Mouse (Mus musculus) kidney, embryonic 16.5 days (tissue): ENCODE measurements around the gene Fam228a. TPM values are rescaled to one million over a fixed set of nuclear protein-coding genes. Genes with fewer than 3 reads are reported as not detected.
"Not testable (repeated sequence)": the region's sequence is repeated elsewhere in the genome, so short reads cannot be mapped to it uniquely, and the experiment has no call there.

Experiments used
- ATAC-seq: fragments of 200-750 bp; cut with Nextera tagmentation; 2 replicates; pipeline ENCODE4 v1.8.0; 2017; ENCODE audit warnings: moderate TSS enrichment; ENCODE audit not compliant: low FRiP score, low TSS enrichment
- H3K27ac ChIP-seq: fragments of 300-500 bp; sonication (generic); 2 replicates; pipeline ENCODE4 v1.5.1; 2014; ENCODE audit warnings: low read length
- H3K27me3 ChIP-seq: fragments of 300-500 bp; sonication (generic); 2 replicates; pipeline ENCODE4 v1.6.1; 2014; ENCODE audit warnings: low read length, control low read depth, mixed read lengths; ENCODE audit not compliant: insufficient read depth
- H3K36me3 ChIP-seq: fragments of 300-500 bp; sonication (generic); 2 replicates; pipeline ENCODE4 v1.6.1; 2014; ENCODE audit warnings: low read length, control low read depth, mixed read lengths; ENCODE audit not compliant: insufficient read depth
- H3K4me1 ChIP-seq: fragments of 300-500 bp; sonication (generic); 2 replicates; pipeline ENCODE4 v1.6.1; 2014; ENCODE audit warnings: low read length, control low read depth, mixed read lengths; ENCODE audit not compliant: insufficient read depth
- H3K4me2 ChIP-seq: fragments of 300-500 bp; sonication (generic); replicated peaks from 2 replicates; pipeline ENCODE4 v1.6.1; 2014; ENCODE audit warnings: low read depth, low read length
- H3K4me3 ChIP-seq: fragments of 300-500 bp; sonication (generic); 2 replicates; pipeline ENCODE4 v1.5.1; 2014; ENCODE audit warnings: mild to moderate bottlenecking, low read length
- H3K9ac ChIP-seq: fragments of 300-500 bp; sonication (generic); replicated peaks from 2 replicates; pipeline ENCODE4 v1.6.1; 2014; ENCODE audit warnings: low read length
- H3K9me3 ChIP-seq: fragments of 300-500 bp; sonication (generic); 2 replicates; pipeline ENCODE4 v1.6.1; 2016; ENCODE audit warnings: low read length, control low read depth
- WGBS: fragments of 180-500 bp; shearing (Covaris S2); extraction: QIAGEN DNeasy Blood & Tissue Kit; methylation state at CpG from one replicate; pipeline ENCODE4 v1.1.7; 2014; 5-methylcytosine and 5-hydroxymethylcytosine counted together
- polyA plus RNA-seq: library from polyadenylated mRNA; unstranded; fragments of >200 nt; fragmentation: Nextera tagmentation; extraction: Ambion mirVana; gene quantifications from 2 replicates; pipeline ENCODE4 v1.2.1, GENCODE M21; 2015

Fam228a gene
- polyA plus RNA-seq, 1 experiment from 2014 or later: 0.47 TPM

GRCm38 (mm10) chr12:4706901-4707300, 31.3 kb downstream of the Fam228a start:
- H3K4me2 ChIP-seq: no peak overlapping the region
- WGBS: 83% methylated on average over 10 of the region's 10 CpGs
- no peak overlapping the region for H3K27ac ChIP-seq
- H3K36me3 ChIP-seq: peaks cover 35% of the 10 kb centered on the region
- H3K9ac ChIP-seq: no peak overlapping the region
- no peaks in the 10 kb centered on the region for H3K9me3 ChIP-seq
- no peaks in the 10 kb centered on the region for H3K4me1 ChIP-seq
- H3K4me3 ChIP-seq: no peak overlapping the region
- ATAC-seq: no peak
- no peaks in the 10 kb centered on the region for H3K27me3 ChIP-seq

GRCm38 (mm10) chr12:4706175-4706574, 32.1 kb downstream of the Fam228a start:
- ATAC-seq: no peak
- Histone ChIP-seq H3K4me1 (no peaks in the 10 kb centered on the region), H3K4me2 (no peak overlapping the region), H3K9ac (no peak overlapping the region), H3K27me3 (no peaks in the 10 kb centered on the region), H3K9me3 (no peaks in the 10 kb centered on the region), H3K27ac (no peak overlapping the region), H3K36me3 (peaks cover 39% of the 10 kb centered on the region), H3K4me3 (no peak overlapping the region)
- 90% methylated on average over 5 of the region's 5 CpGs for WGBS

- not testable (repeated sequence) for ATAC-seq, H3K27me3 ChIP-seq, H3K27ac ChIP-seq, H3K9me3 ChIP-seq, H3K4me3 ChIP-seq, H3K4me1 ChIP-seq, H3K9ac ChIP-seq, H3K4me2 ChIP-seq
- 73% methylated on average over 6 of the region's 6 CpGs for WGBS
- peaks cover 44% of the 10 kb centered on the region for H3K36me3 ChIP-seq
These were observed 32.6 kb downstream of the Fam228a start for GRCm38 (mm10) chr12:4705626-4706025.

- 90% methylated on average over 1 of the region's 1 CpGs for WGBS
- H3K27ac ChIP-seq: no peak overlapping the region
- no peak overlapping the region for H3K4me2 ChIP-seq
- H3K36me3 ChIP-seq: peaks cover 12% of the 10 kb centered on the region; the same call in 1 of the 2 replicates
- no peaks in the 10 kb centered on the region for H3K4me1 ChIP-seq
- ATAC-seq: no peak
- H3K9ac ChIP-seq: no peak overlapping the region
- H3K4me3 ChIP-seq: no peak overlapping the region
- H3K27me3 ChIP-seq: no peaks in the 10 kb centered on the region
- H3K9me3 ChIP-seq: no peaks in the 10 kb centered on the region
These were observed 43.7 kb downstream of the Fam228a start for GRCm38 (mm10) chr12:4694534-4694933.

- no peaks in the 10 kb centered on the region for H3K27me3 ChIP-seq
- no peak for ATAC-seq
- H3K4me1 ChIP-seq: no peaks in the 10 kb centered on the region
- H3K9ac ChIP-seq: no peak overlapping the region
- no peak overlapping the region for H3K4me2 ChIP-seq
- no peak overlapping the region for H3K27ac ChIP-seq
- WGBS: 85% methylated on average over 3 of the region's 3 CpGs
- H3K9me3 ChIP-seq: no peaks in the 10 kb centered on the region
- H3K4me3 ChIP-seq: no peak overlapping the region
- H3K36me3 ChIP-seq: peaks cover 6% of the 10 kb centered on the region; the same call in 1 of the 2 replicates
These were observed 47.0 kb downstream of the Fam228a start for GRCm38 (mm10) chr12:4691193-4691592.

GRCm38 (mm10) chr12:4689341-4689740, 48.9 kb downstream of the Fam228a start:
- WGBS: 90% methylated on average over 14 of the region's 14 CpGs
- Histone ChIP-seq H3K9me3 (no peaks in the 10 kb centered on the region), H3K4me2 (no peak overlapping the region), H3K9ac (no peak overlapping the region), H3K27ac (no peak overlapping the region), H3K4me3 (no peak overlapping the region), H3K36me3 (peaks cover 6% of the 10 kb centered on the region; the same call in 1 of the 2 replicates), H3K4me1 (no peaks in the 10 kb centered on the region), H3K27me3 (no peaks in the 10 kb centered on the region)
- no peak for ATAC-seq

- H3K4me1 ChIP-seq: no peaks in the 10 kb centered on the region
- no peak overlapping the region for H3K4me3 ChIP-seq
- no peak overlapping the region for H3K9ac ChIP-seq
- no peak for ATAC-seq
- WGBS: 86% methylated on average over 2 of the region's 2 CpGs
- H3K4me2 ChIP-seq: no peak overlapping the region
- H3K9me3 ChIP-seq: no peaks in the 10 kb centered on the region
- no peak overlapping the region for H3K27ac ChIP-seq
- H3K36me3 ChIP-seq: peaks cover 6% of the 10 kb centered on the region; the same call in 1 of the 2 replicates
- H3K27me3 ChIP-seq: no peaks in the 10 kb centered on the region
These were observed 49.8 kb downstream of the Fam228a start for GRCm38 (mm10) chr12:4688386-4688785.

- no peaks in the 10 kb centered on the region for H3K9me3 ChIP-seq
- ATAC-seq: no peak
- 88% methylated on average over 4 of the region's 4 CpGs for WGBS
- no peak overlapping the region for H3K9ac ChIP-seq
- H3K4me1 ChIP-seq: no peaks in the 10 kb centered on the region
- H3K27ac ChIP-seq: no peak overlapping the region
- no peak overlapping the region for H3K4me2 ChIP-seq
- no peaks in the 10 kb centered on the region for H3K27me3 ChIP-seq
- H3K36me3 ChIP-seq: peaks cover 6% of the 10 kb centered on the region; the same call in 1 of the 2 replicates
- no peak overlapping the region for H3K4me3 ChIP-seq
These were observed 52.8 kb downstream of the Fam228a start for GRCm38 (mm10) chr12:4685441-4685840.

GRCm38 (mm10) chr12:4679971-4680370, 58.3 kb downstream of the Fam228a start:
- no peaks in the 10 kb centered on the region for H3K27me3 ChIP-seq
- no peak overlapping the region for H3K27ac ChIP-seq
- H3K4me1 ChIP-seq: no peaks in the 10 kb centered on the region
- H3K36me3 ChIP-seq: peaks cover 6% of the 10 kb centered on the region
- H3K4me3 ChIP-seq: no peak overlapping the region
- 77% methylated on average over 4 of the region's 4 CpGs for WGBS
- no peak; the same call in 1 of the 2 replicates for ATAC-seq
- H3K9me3 ChIP-seq: no peaks in the 10 kb centered on the region
- no peak overlapping the region for H3K4me2 ChIP-seq
- H3K9ac ChIP-seq: no peak overlapping the region

- Histone ChIP-seq H3K9me3 (no peaks in the 10 kb centered on the region), H3K4me1 (no peaks in the 10 kb centered on the region), H3K9ac (no peak overlapping the region), H3K36me3 (peaks cover 25% of the 10 kb centered on the region), H3K27me3 (no peaks in the 10 kb centered on the region), H3K4me3 (no peak overlapping the region), H3K4me2 (no peak overlapping the region), H3K27ac (no peak overlapping the region)
- WGBS: 97% methylated on average over 1 of the region's 1 CpGs
- ATAC-seq: no peak
These were observed 61.9 kb downstream of the Fam228a start for GRCm38 (mm10) chr12:4676336-4676735.
